Mouse (Mus musculus) kidney, embryonic 15.5 days (tissue): ENCODE data around the gene Mief1. TPM values are rescaled to one million over a fixed set of nuclear protein-coding genes. Genes with fewer than 3 reads are reported as not detected.

Source experiments
- ATAC-seq: fragments of 200-750 bp; cut with Nextera tagmentation; replicated peaks from 2 replicates; pipeline ENCODE4 v1.8.0; 2017; ENCODE audit warnings: moderate TSS enrichment; ENCODE audit not compliant: low FRiP score
- H3K27ac ChIP-seq: fragments of 300-500 bp; sonication (generic); 2 replicates; pipeline ENCODE4 v1.5.1; 2015; ENCODE audit warnings: mild to moderate bottlenecking, inconsistent platforms
- H3K27me3 ChIP-seq: fragments of 300-500 bp; sonication (generic); 2 replicates; pipeline ENCODE4 v1.6.1; 2015; ENCODE audit warnings: inconsistent platforms
- H3K36me3 ChIP-seq: fragments of 300-500 bp; sonication (generic); 2 replicates; pipeline ENCODE4 v1.6.1; 2015; ENCODE audit warnings: inconsistent platforms
- H3K4me1 ChIP-seq: fragments of 300-500 bp; sonication (generic); 2 replicates; pipeline ENCODE4 v1.6.1; 2015; ENCODE audit warnings: inconsistent platforms
- H3K4me2 ChIP-seq: fragments of 300-500 bp; sonication (generic); 2 replicates; pipeline ENCODE4 v1.6.1; 2015; ENCODE audit warnings: moderate library complexity, mild to moderate bottlenecking, inconsistent platforms
- H3K4me3 ChIP-seq: fragments of 300-500 bp; sonication (generic); replicated peaks from 2 replicates; pipeline ENCODE4 v1.5.1; 2015; ENCODE audit warnings: mild to moderate bottlenecking, inconsistent platforms
- H3K9ac ChIP-seq: fragments of 300-500 bp; sonication (generic); 2 replicates; pipeline ENCODE4 v1.6.1; 2015; ENCODE audit warnings: mild to moderate bottlenecking, inconsistent platforms
- H3K9me3 ChIP-seq: fragments of 300-500 bp; sonication (generic); replicated peaks from 2 replicates; pipeline ENCODE4 v1.6.1; 2016; ENCODE audit warnings: inconsistent platforms
- WGBS: fragments of 180-500 bp; shearing (Covaris S2); methylation state at CpG from one replicate; pipeline ENCODE4 v1.1.7; 2015; ENCODE audit warnings: mixed read lengths; 5-methylcytosine and 5-hydroxymethylcytosine counted together
- polyA plus RNA-seq: library from polyadenylated mRNA; unstranded; fragments of >200 nt; fragmentation: Nextera tagmentation; extraction: Ambion mirVana; gene quantifications from 2 replicates; pipeline ENCODE4 v1.2.1, GENCODE M21; 2015

Mief1 gene
- polyA plus RNA-seq, 1 experiment from 2014 or later, result 37.6 TPM

- H3K4me1 ChIP-seq, result peaks cover 53% of the 10 kb centered on the region
- H3K27ac ChIP-seq, result peak overlapping the region; percentile 98
- H3K4me2 ChIP-seq, result peak overlapping the region; percentile 88
- peak overlapping the region; percentile 100; the same call in 1 of the 2 replicates for H3K9ac ChIP-seq
- no peak for ATAC-seq
- WGBS, result 31% methylated on average over 4 of the region's 4 CpGs
- H3K4me3 ChIP-seq, result peak overlapping the region; percentile 96; the same call in 1 of the 2 replicates
- peaks cover 57% of the 10 kb centered on the region for H3K36me3 ChIP-seq
- no peaks in the 10 kb centered on the region for H3K9me3 ChIP-seq
- no peaks in the 10 kb centered on the region for H3K27me3 ChIP-seq
Observed at GRCm38 (mm10) chr15:80257602-80258239, 23.9 kb downstream of the Mief1 start.

GRCm38 (mm10) chr15:80258240-80259170 lies 24.7 kb downstream of the Mief1 start:
- no peak for ATAC-seq
- Histone ChIP-seq H3K36me3 (peaks cover 57% of the 10 kb centered on the region), H3K27ac (peak overlapping the region; percentile 98), H3K4me2 (peak overlapping the region; percentile 88; the same call in 1 of the 2 replicates), H3K9ac (no peak overlapping the region), H3K27me3 (no peaks in the 10 kb centered on the region), H3K4me3 (peak overlapping the region; percentile 96; the same call in 1 of the 2 replicates), H3K9me3 (no peaks in the 10 kb centered on the region), H3K4me1 (peaks cover 53% of the 10 kb centered on the region)
- WGBS, result 56% methylated on average over 11 of the region's 11 CpGs

- ATAC-seq, result no peak
- no peak overlapping the region for H3K9ac ChIP-seq
- no peak overlapping the region for H3K4me2 ChIP-seq
- 78% methylated on average over 8 of the region's 8 CpGs for WGBS
- no peak overlapping the region for H3K4me3 ChIP-seq
- no peaks in the 10 kb centered on the region for H3K27me3 ChIP-seq
- peak overlapping the region; percentile 98 for H3K27ac ChIP-seq
- H3K9me3 ChIP-seq, result no peaks in the 10 kb centered on the region
- peaks cover 48% of the 10 kb centered on the region for H3K4me1 ChIP-seq
- peaks cover 57% of the 10 kb centered on the region for H3K36me3 ChIP-seq
Observed at GRCm38 (mm10) chr15:80259406-80260045, 25.7 kb downstream of the Mief1 start.

- Histone ChIP-seq H3K9me3 (no peaks in the 10 kb centered on the region), H3K36me3 (peaks cover 57% of the 10 kb centered on the region), H3K9ac (no peak overlapping the region), H3K27ac (peak overlapping the region; percentile 41; the same call in 1 of the 2 replicates), H3K4me3 (no peak overlapping the region), H3K27me3 (no peaks in the 10 kb centered on the region), H3K4me1 (peaks cover 48% of the 10 kb centered on the region), H3K4me2 (no peak overlapping the region)
- ATAC-seq, result no peak
- WGBS, result 16% methylated on average over 3 of the region's 3 CpGs
Observed at GRCm38 (mm10) chr15:80260677-80261076, 26.9 kb downstream of the Mief1 start.

DNA sequence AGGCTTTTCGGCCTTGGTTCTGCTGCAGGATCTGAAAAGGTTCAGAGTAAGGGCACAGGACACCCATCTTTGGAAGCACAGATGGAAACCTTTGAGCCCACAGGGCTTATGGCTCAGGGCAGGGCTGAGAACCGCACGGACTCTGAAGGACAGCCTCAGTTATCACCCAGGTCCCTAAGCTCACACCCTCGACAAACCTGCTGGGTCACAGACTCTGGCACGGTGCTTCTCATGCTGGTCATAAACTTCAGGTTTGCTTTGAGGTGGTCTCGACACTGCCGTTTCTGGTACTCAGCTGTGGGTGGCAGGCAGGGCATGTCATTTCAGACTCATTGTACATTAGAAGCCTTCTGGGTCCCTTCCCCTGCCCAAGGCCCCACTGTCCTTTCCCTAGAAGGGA lies 27.3 kb downstream of the Mief1 start:
- Histone ChIP-seq H3K36me3 (peaks cover 55% of the 10 kb centered on the region), H3K9ac (no peak overlapping the region), H3K4me1 (peaks cover 48% of the 10 kb centered on the region), H3K4me3 (no peak overlapping the region), H3K4me2 (no peak overlapping the region), H3K27ac (no peak overlapping the region), H3K27me3 (no peaks in the 10 kb centered on the region), H3K9me3 (no peaks in the 10 kb centered on the region)
- WGBS, result 83% methylated on average over 7 of the region's 7 CpGs
- no peak for ATAC-seq

DNA sequence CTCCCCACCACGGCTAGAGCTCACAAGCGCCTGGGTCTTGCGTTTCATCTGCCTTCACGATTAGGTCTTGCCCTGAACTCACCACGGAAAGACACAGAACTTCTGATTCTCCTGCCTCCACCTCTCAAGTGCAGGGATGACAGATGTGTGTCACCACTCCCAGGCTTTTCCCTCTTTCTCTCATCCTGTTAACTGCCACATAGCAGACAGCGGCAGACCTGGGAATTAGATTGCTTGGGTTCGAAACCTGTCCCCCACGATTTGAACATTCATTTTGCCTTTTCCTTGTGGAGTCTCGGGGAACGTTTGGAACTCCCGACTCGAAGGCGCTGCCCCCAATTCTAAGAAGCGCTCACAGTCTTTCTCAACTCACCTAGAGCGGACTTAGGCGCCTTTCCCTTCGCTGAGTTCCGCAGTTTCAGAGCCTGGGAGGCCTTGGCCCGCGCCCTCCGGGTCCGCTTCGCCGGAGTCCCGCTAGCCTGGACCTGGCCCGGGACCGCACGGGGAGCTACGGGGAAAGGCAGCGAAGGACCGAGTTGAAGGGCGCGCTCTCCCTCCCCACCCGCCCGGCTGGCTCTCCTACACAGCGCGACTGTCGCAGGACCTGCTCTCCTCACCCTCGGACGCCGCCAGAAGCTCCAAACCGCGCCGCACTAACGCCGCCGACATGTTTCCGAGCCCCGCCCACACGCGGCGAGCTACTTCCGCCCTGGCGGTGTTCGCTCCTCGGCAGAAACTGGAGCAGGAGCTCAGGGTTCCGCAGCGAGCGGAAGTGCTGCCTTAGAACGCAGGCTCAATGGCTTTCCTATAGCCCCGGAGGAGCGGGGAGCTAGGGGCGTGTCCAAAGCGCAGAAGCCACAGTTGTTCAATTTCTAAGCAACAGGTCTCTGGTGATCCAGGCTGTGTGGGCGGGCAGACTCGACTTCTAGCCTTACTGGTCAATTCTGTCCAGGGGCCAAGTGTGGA lies 30.1 kb downstream of the Mief1 start, which contains the start of gene Rps19bp1:
Gene Rps19bp1 (minus strand): TSS at position 706 of the 966 bp plus-strand sequence.
- no peaks in the 10 kb centered on the region for H3K9me3 ChIP-seq
- WGBS, result 1% methylated on average over 66 of the region's 66 CpGs
- H3K36me3 ChIP-seq, result peaks cover 27% of the 10 kb centered on the region
- peak; percentile 90 for ATAC-seq
- H3K4me1 ChIP-seq, result peaks cover 22% of the 10 kb centered on the region
- H3K4me2 ChIP-seq, result peak within 1 kb of the TSS; percentile 81
- H3K27ac ChIP-seq, result peak within 1 kb of the TSS; percentile 78
- H3K9ac ChIP-seq, result peak within 1 kb of the TSS; percentile 89
- no peaks in the 10 kb centered on the region for H3K27me3 ChIP-seq
- peak within 1 kb of the TSS; percentile 93 for H3K4me3 ChIP-seq

GRCm38 (mm10) chr15:80266281-80266680 lies 32.5 kb downstream of the Mief1 start:
- H3K4me3 ChIP-seq, result no peak overlapping the region
- 0 out of 2 replicates have a peak, but pooled peaks cover 6% of the 10 kb centered on the region for H3K36me3 ChIP-seq
- H3K9ac ChIP-seq, result no peak overlapping the region
- no peak for ATAC-seq
- no peak overlapping the region for H3K27ac ChIP-seq
- peaks cover 18% of the 10 kb centered on the region for H3K4me1 ChIP-seq
- WGBS, result 1% methylated on average over 2 of the region's 2 CpGs
- peaks cover 4% of the 10 kb centered on the region; the same call in 1 of the 2 replicates for H3K9me3 ChIP-seq
- H3K4me2 ChIP-seq, result no peak overlapping the region
- no peaks in the 10 kb centered on the region for H3K27me3 ChIP-seq

- peaks cover 4% of the 10 kb centered on the region; the same call in 1 of the 2 replicates for H3K9me3 ChIP-seq
- no peak overlapping the region for H3K4me3 ChIP-seq
- H3K4me2 ChIP-seq, result no peak overlapping the region
- H3K9ac ChIP-seq, result no peak overlapping the region
- WGBS, result 81% methylated on average over 3 of the region's 3 CpGs
- no peaks in the 10 kb centered on the region for H3K36me3 ChIP-seq
- peaks cover 9% of the 10 kb centered on the region; the same call in 1 of the 2 replicates for H3K27me3 ChIP-seq
- H3K4me1 ChIP-seq, result no peaks in the 10 kb centered on the region
- ATAC-seq, result no peak
- no peak overlapping the region for H3K27ac ChIP-seq
Observed at GRCm38 (mm10) chr15:80271858-80272396, 38.1 kb downstream of the Mief1 start.

DNA sequence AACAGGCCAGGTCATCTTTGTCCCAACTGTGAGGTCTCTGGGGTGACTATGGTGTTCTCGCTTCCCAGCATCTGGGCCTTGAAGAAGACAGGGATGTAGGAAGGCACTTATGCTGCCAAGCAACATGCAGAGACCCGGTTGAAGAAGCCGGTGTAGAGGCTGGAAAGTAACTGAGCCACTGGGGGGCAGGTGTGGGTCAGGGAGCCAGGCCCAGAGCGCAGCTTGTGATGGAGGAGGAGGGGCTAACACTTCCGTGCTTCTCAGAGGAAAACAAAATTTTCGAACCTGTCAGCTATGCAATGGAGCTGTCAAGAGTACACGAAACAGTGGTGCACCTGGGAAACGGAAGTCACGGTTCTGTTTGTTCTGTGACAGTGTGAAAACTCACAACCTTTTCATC lies 43.3 kb downstream of the Mief1 start:
- no peak overlapping the region for H3K4me3 ChIP-seq
- H3K27ac ChIP-seq, result no peak overlapping the region
- no peaks in the 10 kb centered on the region for H3K36me3 ChIP-seq
- H3K4me2 ChIP-seq, result no peak overlapping the region
- no peaks in the 10 kb centered on the region for H3K9me3 ChIP-seq
- no peaks in the 10 kb centered on the region for H3K4me1 ChIP-seq
- 43% methylated on average over 9 of the region's 9 CpGs for WGBS
- no peak for ATAC-seq
- peaks cover 20% of the 10 kb centered on the region; the same call in 1 of the 2 replicates for H3K27me3 ChIP-seq
- no peak overlapping the region for H3K9ac ChIP-seq

DNA sequence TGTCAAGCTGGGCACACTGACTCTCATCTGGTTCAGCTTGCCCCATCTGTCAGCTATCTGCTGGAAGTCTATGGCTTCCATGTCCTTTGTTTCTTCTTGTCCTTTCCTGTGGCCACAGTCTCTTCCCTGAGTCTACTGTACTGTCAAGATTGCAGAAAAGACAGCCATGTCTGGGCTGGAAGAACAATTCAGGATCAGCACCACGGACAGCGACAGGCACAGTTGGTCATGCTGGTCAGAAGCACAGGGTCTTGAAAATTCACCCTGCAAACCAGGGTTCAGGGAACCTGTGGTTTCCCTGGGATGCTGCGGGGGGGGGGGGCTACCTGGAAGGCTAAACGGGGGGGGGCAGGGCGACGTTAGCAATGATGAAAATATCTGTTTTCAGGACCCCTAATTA lies 43.8 kb downstream of the Mief1 start:
- Histone ChIP-seq H3K4me2 (no peak overlapping the region), H3K27ac (no peak overlapping the region), H3K4me3 (no peak overlapping the region), H3K27me3 (peaks cover 23% of the 10 kb centered on the region), H3K4me1 (no peaks in the 10 kb centered on the region), H3K36me3 (no peaks in the 10 kb centered on the region), H3K9ac (no peak overlapping the region), H3K9me3 (no peaks in the 10 kb centered on the region)
- ATAC-seq, result no peak
- 1% methylated on average over 6 of the region's 6 CpGs for WGBS
